Mouse (Mus musculus) lung, embryonic 16.5 days (tissue): ENCODE results near the gene Smpd3. TPM values are rescaled to one million over a fixed set of nuclear protein-coding genes. Genes with fewer than 3 reads are reported as not detected.

Source experiments
- ATAC-seq: fragments of 200-750 bp; cut with Nextera tagmentation; 2 replicates; pipeline ENCODE4 v1.8.0; 2017; ENCODE audit warnings: low read depth, mild to moderate bottlenecking, moderate library complexity
- H3K27ac ChIP-seq: fragments of 300-500 bp; sonication (generic); 2 replicates; pipeline ENCODE4 v1.5.1; 2014; ENCODE audit warnings: mild to moderate bottlenecking, control low read depth, low read length
- H3K27me3 ChIP-seq: fragments of 300-500 bp; sonication (generic); 2 replicates; pipeline ENCODE4 v1.6.1; 2014; ENCODE audit warnings: low read depth, low read length, mixed read lengths; ENCODE audit not compliant: control insufficient read depth, insufficient read depth
- H3K36me3 ChIP-seq: fragments of 300-500 bp; sonication (generic); 2 replicates; pipeline ENCODE4 v1.6.1; 2014; ENCODE audit warnings: low read length; ENCODE audit not compliant: control insufficient read depth, insufficient read depth
- H3K4me1 ChIP-seq: fragments of 300-500 bp; sonication (generic); replicated peaks from 2 replicates; pipeline ENCODE4 v1.6.1; 2014; ENCODE audit warnings: low read length, mixed read lengths; ENCODE audit not compliant: control insufficient read depth, insufficient read depth
- H3K4me2 ChIP-seq: fragments of 300-500 bp; sonication (generic); 2 replicates; pipeline ENCODE4 v1.6.1; 2014; ENCODE audit warnings: low read depth, low read length, control low read depth
- H3K4me3 ChIP-seq: fragments of 300-500 bp; sonication (generic); 2 replicates; pipeline ENCODE4 v1.5.1; 2014; ENCODE audit warnings: mild to moderate bottlenecking, low read length, control low read depth
- H3K9ac ChIP-seq: fragments of 300-500 bp; sonication (generic); 2 replicates; pipeline ENCODE4 v1.6.1; 2014; ENCODE audit warnings: low read length, control low read depth
- H3K9me3 ChIP-seq: fragments of 300-500 bp; sonication (generic); 2 replicates; pipeline ENCODE4 v1.6.1; 2016; ENCODE audit warnings: low read length; ENCODE audit not compliant: control insufficient read depth
- WGBS: fragments of 180-500 bp; shearing (Covaris S2); extraction: QIAGEN DNeasy Blood & Tissue Kit; methylation state at CpG from one replicate; pipeline ENCODE4 v1.1.7; 2014; 5-methylcytosine and 5-hydroxymethylcytosine counted together
- polyA plus RNA-seq: library from polyadenylated mRNA; unstranded; fragments of >200 nt; fragmentation: Nextera tagmentation; extraction: Ambion mirVana; gene quantifications from 2 replicates; pipeline ENCODE4 v1.2.1, GENCODE M21; 2015

Gene Smpd3
- 1.9 and 2.6 TPM in 2 replicates for polyA plus RNA-seq

- no peak within 1 kb of the TSS for H3K27ac ChIP-seq
Observed at GRCm38 (mm10) chr8:106337852-106338521, at the start of gene Smpd3. TSS of gene Smpd3 (minus strand) at chr8:106337988.

GRCm38 (mm10) chr8:106381026-106381425, 43.2 kb upstream of the Smpd3 start:
- H3K4me2 ChIP-seq = no peak overlapping the region
- no peak for ATAC-seq
- no peak overlapping the region for H3K9ac ChIP-seq
- 78% methylated on average over 6 of the region's 6 CpGs for WGBS
- H3K9me3 ChIP-seq = no peaks in the 10 kb centered on the region
- no peak overlapping the region for H3K4me3 ChIP-seq
- no peaks in the 10 kb centered on the region for H3K36me3 ChIP-seq
- H3K4me1 ChIP-seq = peaks cover 23% of the 10 kb centered on the region
- no peaks in the 10 kb centered on the region for H3K27me3 ChIP-seq
- no peak overlapping the region for H3K27ac ChIP-seq

More at GRCm38 (mm10) chr8:106337852-106338521, at the start of gene Smpd3:
- peak within 1 kb of the TSS; percentile 64 for H3K9ac ChIP-seq
- H3K4me3 ChIP-seq = peak within 1 kb of the TSS; percentile 56
- WGBS = under 1% methylated on average over 45 of the region's 45 CpGs
- peaks cover 6% of the 10 kb centered on the region; the same call in 1 of the 2 replicates for H3K4me1 ChIP-seq
- peak; percentile 100 for ATAC-seq
- H3K4me2 ChIP-seq = peak within 1 kb of the TSS; percentile 61
- no peaks in the 10 kb centered on the region for H3K9me3 ChIP-seq
- H3K36me3 ChIP-seq = no peaks in the 10 kb centered on the region
- peaks cover 24% of the 10 kb centered on the region for H3K27me3 ChIP-seq

GRCm38 (mm10) chr8:106379357-106379756, 41.6 kb upstream of the Smpd3 start:
- 55% methylated on average over 5 of the region's 5 CpGs for WGBS

DNA sequence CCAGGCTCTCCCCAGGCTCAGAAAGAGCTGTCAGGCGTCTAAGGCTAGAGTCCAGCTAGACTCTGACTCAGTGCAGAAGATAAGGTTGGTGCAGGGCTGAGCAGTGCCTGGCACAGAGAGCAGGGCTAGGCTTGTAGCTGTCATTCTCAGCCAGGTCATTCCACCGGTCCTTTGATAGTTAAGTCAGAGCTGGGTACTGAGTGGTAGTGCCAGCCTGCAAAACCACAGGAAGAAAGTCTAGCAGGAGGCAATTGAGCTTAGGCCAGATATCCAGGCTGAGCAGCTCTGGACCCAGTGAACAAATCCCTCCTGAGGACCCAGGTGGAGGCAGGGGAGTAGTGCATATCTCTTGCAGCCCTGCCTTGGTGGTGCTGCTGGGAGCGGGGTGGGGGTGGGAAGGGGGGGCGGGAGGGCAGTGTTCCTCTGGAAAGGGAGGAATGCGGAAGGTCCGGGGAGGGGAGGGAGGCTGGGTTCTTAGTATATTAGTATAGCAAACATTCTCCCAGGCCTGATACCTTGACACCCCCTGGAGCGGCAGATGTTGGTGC, 40.8 kb upstream of the Smpd3 start:
- Histone ChIP-seq H3K4me1 (peaks cover 23% of the 10 kb centered on the region), H3K9me3 (no peaks in the 10 kb centered on the region), H3K27ac (peak overlapping the region; percentile 62), H3K9ac (no peak overlapping the region), H3K4me3 (no peak overlapping the region), H3K4me2 (no peak overlapping the region), H3K36me3 (no peaks in the 10 kb centered on the region), H3K27me3 (no peaks in the 10 kb centered on the region)
- peak; percentile 86 for ATAC-seq
- WGBS = 28% methylated on average over 6 of the region's 7 CpGs

More at GRCm38 (mm10) chr8:106379357-106379756, 41.6 kb upstream of the Smpd3 start:
- no peak for ATAC-seq
- Histone ChIP-seq H3K4me1 (peaks cover 23% of the 10 kb centered on the region), H3K36me3 (no peaks in the 10 kb centered on the region), H3K4me3 (no peak overlapping the region), H3K27me3 (no peaks in the 10 kb centered on the region), H3K9ac (no peak overlapping the region), H3K27ac (peak overlapping the region; percentile 62; the same call in 1 of the 2 replicates), H3K9me3 (no peaks in the 10 kb centered on the region), H3K4me2 (no peak overlapping the region)

- no peaks in the 10 kb centered on the region for H3K27me3 ChIP-seq
- no peaks in the 10 kb centered on the region for H3K9me3 ChIP-seq
- no peak for ATAC-seq
- 23% methylated on average over 9 of the region's 9 CpGs for WGBS
- H3K4me2 ChIP-seq = no peak overlapping the region
- H3K36me3 ChIP-seq = no peaks in the 10 kb centered on the region
- H3K27ac ChIP-seq = no peak overlapping the region
- H3K4me3 ChIP-seq = no peak overlapping the region
- H3K4me1 ChIP-seq = peaks cover 23% of the 10 kb centered on the region
- no peak overlapping the region for H3K9ac ChIP-seq
Observed at GRCm38 (mm10) chr8:106376862-106377261, 39.1 kb upstream of the Smpd3 start.

GRCm38 (mm10) chr8:106375957-106376356, 38.2 kb upstream of the Smpd3 start:
- no peaks in the 10 kb centered on the region for H3K36me3 ChIP-seq
- 64% methylated on average over 7 of the region's 7 CpGs for WGBS
- H3K4me2 ChIP-seq = no peak overlapping the region
- no peak overlapping the region for H3K27ac ChIP-seq
- H3K9ac ChIP-seq = no peak overlapping the region
- ATAC-seq = no peak
- H3K27me3 ChIP-seq = no peaks in the 10 kb centered on the region
- H3K4me3 ChIP-seq = no peak overlapping the region
- H3K4me1 ChIP-seq = peaks cover 23% of the 10 kb centered on the region
- no peaks in the 10 kb centered on the region for H3K9me3 ChIP-seq

- 51% methylated on average over 7 of the region's 7 CpGs for WGBS
- no peak for ATAC-seq
- H3K4me1 ChIP-seq = no peaks in the 10 kb centered on the region
- H3K36me3 ChIP-seq = no peaks in the 10 kb centered on the region
- H3K9me3 ChIP-seq = 0 out of 2 replicates have a peak, but pooled peaks cover 3% of the 10 kb centered on the region
- no peak overlapping the region for H3K4me2 ChIP-seq
- no peak overlapping the region for H3K9ac ChIP-seq
- no peak overlapping the region for H3K27ac ChIP-seq
- no peak overlapping the region for H3K4me3 ChIP-seq
- no peaks in the 10 kb centered on the region for H3K27me3 ChIP-seq
Observed at GRCm38 (mm10) chr8:106369069-106369468, 31.3 kb upstream of the Smpd3 start.

- H3K4me2 ChIP-seq = no peak overlapping the region
- no peak for ATAC-seq
- H3K9ac ChIP-seq = no peak overlapping the region
- H3K36me3 ChIP-seq = no peaks in the 10 kb centered on the region
- no peak overlapping the region for H3K4me3 ChIP-seq
- no peaks in the 10 kb centered on the region for H3K4me1 ChIP-seq
- H3K27ac ChIP-seq = no peak overlapping the region
- no peaks in the 10 kb centered on the region for H3K27me3 ChIP-seq
- 0 out of 2 replicates have a peak, but pooled peaks cover 3% of the 10 kb centered on the region for H3K9me3 ChIP-seq
- WGBS = 62% methylated on average over 3 of the region's 3 CpGs
Observed at GRCm38 (mm10) chr8:106368501-106368900, 30.7 kb upstream of the Smpd3 start.

GRCm38 (mm10) chr8:106364837-106365236, 27.0 kb upstream of the Smpd3 start:
- 73% methylated on average over 5 of the region's 5 CpGs for WGBS
- Histone ChIP-seq H3K4me3 (no peak overlapping the region), H3K9ac (no peak overlapping the region), H3K36me3 (no peaks in the 10 kb centered on the region), H3K9me3 (0 out of 2 replicates have a peak, but pooled peaks cover 3% of the 10 kb centered on the region), H3K27me3 (no peaks in the 10 kb centered on the region), H3K4me2 (no peak overlapping the region), H3K4me1 (no peaks in the 10 kb centered on the region), H3K27ac (no peak overlapping the region)
- no peak for ATAC-seq
